Mouse (Mus musculus) skeletal muscle tissue, adult 2 months (tissue): ENCODE measurements around the gene Csn1s2a.
"Not testable (repeated sequence)": the region's sequence is repeated elsewhere in the genome, so short reads cannot be mapped to it uniquely, and the experiment has no call there.

Experiments
- DNase-seq: peaks from one replicate; pipeline ENCODE4 v3.0.0-alpha.2; 2012; ENCODE audit warnings: low read depth, low spot score

The Csn1s2a gene

DNA sequence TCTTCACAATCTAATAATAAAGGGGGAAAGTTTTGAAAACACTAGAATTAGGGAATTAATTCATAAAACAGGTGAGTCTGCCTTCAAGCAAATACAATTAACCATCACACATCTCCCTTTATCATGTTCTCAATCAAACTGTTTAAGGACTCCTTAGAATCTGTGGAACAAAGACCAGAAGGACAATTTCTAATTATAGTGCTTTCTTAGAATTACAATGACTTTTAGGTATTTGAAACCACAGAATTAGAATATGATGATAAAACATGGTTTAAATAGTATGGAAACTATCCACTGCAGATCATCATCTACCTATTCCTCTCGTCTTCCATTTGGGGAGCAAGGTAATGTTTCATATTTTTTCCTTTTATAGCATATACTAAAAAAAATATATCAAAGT lies at the start of gene Csn1s2a:
TSS of gene Csn1s2a (plus strand) at position 301 of the 400 bp plus-strand sequence.
- no peak for DNase-seq

DNA sequence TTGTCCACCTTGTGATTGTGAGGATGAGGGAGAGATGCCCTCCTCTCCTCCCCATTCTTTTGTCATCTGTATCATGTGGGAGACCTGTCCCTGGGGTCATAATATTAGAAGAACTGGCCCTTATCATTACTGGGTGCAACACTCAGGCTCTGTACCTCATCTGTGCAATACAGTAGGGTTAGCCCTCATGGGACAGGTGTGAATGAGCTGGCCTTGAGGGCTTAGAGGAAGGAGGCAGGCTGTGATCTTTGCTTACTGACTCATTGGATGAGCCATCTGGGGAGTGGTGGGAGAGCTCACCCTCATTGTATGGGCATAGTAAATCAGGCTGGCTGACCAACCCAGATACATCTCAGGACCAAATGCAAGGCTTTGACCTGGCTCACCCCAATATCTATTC lies 39.5 kb upstream of the Csn1s2a start:
- no peak for DNase-seq

DNA sequence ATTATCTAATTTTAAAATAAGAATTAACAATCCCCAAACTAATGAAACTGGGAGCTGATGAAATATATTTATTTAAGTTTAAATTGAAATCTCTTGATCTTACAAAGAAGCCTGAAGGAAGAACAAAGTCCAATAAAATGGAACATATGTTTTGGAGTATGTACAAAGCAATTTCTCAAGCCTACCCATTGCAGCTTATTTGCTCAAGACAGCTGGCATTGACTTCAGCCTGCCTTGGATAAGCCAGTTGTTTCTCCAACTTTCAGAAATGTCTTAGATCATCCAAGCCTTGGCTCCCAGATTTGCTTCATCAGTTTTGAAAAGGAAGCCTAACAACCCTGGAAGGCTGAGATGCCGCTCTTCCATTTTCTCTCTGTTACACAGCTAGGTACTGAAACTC lies 20.9 kb upstream of the Csn1s2a start:
- no peak for DNase-seq

DNA sequence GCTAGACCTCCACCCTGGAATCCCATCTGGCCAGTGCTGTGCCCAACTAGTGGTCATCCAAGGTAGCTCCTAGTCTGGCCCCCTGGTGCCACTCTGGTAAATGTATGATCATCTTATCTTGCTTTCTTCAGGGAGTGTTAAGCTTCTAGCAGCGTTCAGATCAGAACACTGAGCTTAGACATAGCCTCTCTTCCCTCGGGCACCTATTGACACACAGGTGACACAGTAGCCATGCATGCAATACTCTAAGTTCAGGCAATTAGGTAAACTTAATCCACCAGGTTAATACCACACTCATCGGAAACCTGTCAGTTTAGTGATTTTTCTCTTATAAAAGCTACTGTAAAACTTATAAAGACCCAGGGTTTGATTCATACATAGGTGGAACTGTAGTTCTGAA lies 9.8 kb upstream of the Csn1s2a start:
- no peak for DNase-seq

DNA sequence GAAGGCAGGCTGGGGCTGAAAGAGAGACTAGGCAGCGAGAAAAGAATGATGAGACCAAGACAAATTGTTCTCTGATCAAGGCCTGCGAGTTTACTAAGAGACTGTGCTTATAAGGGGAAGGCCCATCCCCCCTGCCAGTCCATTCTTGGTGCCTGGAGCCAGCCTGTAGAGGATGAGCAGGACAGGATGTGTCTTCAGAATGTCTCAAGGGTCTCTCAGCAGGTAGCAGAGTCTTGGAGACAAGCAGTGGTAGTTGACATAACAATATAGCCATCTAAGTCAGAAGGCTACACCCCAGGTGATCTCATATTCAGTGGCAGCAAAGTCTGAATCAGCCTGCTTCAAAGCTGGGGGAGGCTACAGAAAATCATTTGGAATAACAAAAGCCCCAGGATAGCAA lies 2.2 kb upstream of the Csn1s2a start:
- DNase-seq = not testable (repeated sequence)

DNA sequence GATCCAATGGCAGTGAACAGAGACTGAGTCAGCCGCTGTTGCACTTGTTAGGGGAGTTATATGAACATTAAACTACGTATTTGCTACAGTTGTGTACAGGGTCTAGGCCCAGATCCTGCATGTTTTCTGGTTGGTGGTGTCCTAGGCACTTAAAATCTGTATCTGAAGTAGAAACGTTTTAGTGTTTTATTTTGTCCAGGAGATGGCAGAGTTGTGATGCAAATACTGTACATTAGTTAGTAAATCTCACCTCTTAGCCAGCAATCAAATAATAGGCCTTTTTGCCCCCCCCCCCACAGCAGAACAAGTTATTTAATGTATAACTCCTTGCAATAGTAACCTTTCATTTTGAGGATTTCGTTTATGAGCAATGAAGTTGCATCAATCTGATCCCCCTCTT lies 8.4 kb downstream of the Csn1s2a start:
- DNase-seq = no peak

DNA sequence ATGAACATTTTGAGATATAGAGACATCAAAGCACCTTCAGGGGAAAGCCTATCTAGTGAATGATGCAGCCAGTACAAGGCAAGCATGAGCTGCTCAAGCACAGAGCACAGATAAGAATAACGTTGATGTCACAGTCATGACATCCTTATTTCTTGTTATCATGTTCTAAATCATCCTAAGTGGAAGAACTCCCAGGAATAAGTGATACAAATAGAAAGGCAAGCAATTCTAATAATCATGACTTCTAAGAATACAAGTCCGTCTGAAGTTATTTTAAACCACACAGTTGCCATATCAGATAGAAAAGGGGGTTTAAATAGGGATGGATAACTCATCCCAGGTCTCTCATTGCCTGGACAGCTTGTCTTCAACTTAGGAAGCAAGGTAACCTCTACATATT lies 33.4 kb downstream of the Csn1s2a start, which contains the start of gene Csn1s2b:
TSS of gene Csn1s2b (plus strand) at position 301 of the 400 bp plus-strand sequence.
- DNase-seq = no peak

DNA sequence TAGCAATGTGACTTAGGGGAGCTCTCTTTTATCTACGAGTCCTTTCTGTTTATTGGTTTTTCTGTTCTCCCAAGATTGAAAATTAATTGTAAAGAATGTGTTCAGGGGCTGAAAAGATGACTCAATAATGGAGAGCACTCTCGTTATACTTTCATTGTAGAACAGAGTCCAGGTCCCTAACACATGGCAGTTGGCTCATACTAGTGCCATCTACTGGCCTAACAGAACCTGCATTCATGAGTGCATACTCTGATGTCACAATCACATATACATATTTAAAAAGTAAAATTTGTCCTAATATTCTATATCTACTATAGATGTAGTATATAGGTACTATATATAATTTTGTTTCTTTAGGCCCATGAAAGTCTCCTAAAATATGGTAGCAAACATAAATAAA lies 34.9 kb downstream of the Csn1s2a start:
- DNase-seq = no peak

DNA sequence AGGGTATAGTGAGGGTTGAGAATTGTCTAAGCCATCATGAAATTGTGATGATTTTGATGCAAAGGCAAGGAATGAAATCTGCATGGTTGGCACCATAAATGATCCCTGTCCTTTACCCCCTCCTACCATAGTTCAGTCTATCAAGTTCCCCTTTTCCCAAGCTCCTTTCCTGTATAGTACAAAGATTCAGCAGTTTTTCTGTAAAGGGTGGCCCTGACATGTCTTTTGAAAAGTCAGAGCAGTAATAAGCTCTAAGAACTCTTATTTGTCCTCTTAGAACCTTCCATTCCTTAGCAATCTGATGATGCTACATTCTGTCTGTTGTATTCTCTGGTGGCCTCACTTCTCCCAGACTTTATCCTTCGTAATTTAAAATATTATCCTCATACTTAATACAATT lies 51.0 kb downstream of the Csn1s2a start, which contains the start of gene Prr27:
TSS of gene Prr27 (plus strand) at position 301 of the 400 bp plus-strand sequence.
- no peak for DNase-seq
